Mouse (Mus musculus): ENCODE data around the gene Arfgap3. TPM values are rescaled to one million over a fixed set of nuclear protein-coding genes. Genes with fewer than 3 reads are reported as not detected.
"Not testable (repeated sequence)": the region's sequence is repeated elsewhere in the genome, so short reads cannot be mapped to it uniquely, and the experiment has no call there.

Arfgap3 gene
- polyA plus RNA-seq, 1 experiment from 2014 or later: 39.2 TPM

DNA sequence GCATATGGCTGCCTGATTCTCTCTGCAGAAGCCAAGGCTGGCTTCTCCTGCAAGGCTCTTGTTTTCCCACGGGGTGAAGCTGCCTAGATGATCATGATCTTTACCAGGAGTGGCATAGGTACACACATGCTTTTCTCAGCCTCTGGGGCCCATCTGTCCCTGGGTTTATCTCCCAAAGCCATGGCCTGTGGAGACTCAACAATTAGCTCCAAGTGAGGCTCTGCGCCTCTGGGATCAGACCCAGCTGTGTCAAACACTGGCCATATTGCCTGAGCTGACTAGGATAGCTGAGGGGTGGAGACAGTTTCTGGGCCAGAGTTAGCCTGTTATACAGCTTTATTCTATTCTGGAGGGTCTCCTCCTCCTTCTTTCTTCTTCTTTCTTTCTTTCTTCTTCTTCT is 59.1 kb downstream of the Arfgap3 start:
- no peak overlapping the region for H3K4me3 ChIP-seq (replicated peaks)
- WGBS: 75% methylated on average over 2 of the region's 2 CpGs
- no peak overlapping the region for H3K4me2 ChIP-seq (replicated peaks)
- H3K9me3 ChIP-seq: 0 out of 2 replicates have a peak, but pooled peaks cover 4% of the 10 kb centered on the region
- no peaks in the 10 kb centered on the region for H3K27me3 ChIP-seq
- ATAC-seq: no peak
- H3K36me3 ChIP-seq: 0 out of 2 replicates have a peak, but pooled peaks cover 2% of the 10 kb centered on the region
- no peaks in the 10 kb centered on the region for H3K4me1 ChIP-seq (replicated peaks)
- no peak overlapping the region for H3K9ac ChIP-seq (replicated peaks)
- no peak overlapping the region for H3K27ac ChIP-seq

DNA sequence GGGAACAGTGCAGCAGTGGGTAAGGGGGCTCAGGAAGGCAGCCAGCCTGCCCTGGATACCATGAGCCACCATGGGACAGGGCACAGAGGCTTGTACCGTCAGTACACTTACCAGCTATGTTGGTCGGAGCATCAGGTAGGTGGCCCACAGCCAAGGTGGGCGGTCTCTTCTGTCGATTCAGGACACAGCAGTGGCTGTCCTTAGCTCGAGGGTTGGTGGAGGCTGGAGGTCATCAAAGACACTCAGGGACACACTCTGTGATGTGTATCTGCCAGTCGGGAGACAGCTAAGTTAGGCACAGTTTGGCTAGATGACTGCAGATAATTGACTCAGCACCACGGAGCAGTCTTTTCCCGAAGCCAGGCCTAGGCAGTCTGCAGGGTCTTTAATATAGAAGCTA is 65.2 kb downstream of the Arfgap3 start:
- Histone ChIP-seq H3K27me3 (no peaks in the 10 kb centered on the region), H3K4me3 (replicated peaks) (no peak overlapping the region), H3K36me3 (0 out of 2 replicates have a peak, but pooled peaks cover 2% of the 10 kb centered on the region), H3K9me3 (0 out of 2 replicates have a peak, but pooled peaks cover 4% of the 10 kb centered on the region), H3K9ac (replicated peaks) (no peak overlapping the region), H3K4me1 (replicated peaks) (no peaks in the 10 kb centered on the region), H3K4me2 (replicated peaks) (no peak overlapping the region), H3K27ac (no peak overlapping the region)
- ATAC-seq: no peak
- WGBS: 86% methylated on average over 8 of the region's 8 CpGs

DNA sequence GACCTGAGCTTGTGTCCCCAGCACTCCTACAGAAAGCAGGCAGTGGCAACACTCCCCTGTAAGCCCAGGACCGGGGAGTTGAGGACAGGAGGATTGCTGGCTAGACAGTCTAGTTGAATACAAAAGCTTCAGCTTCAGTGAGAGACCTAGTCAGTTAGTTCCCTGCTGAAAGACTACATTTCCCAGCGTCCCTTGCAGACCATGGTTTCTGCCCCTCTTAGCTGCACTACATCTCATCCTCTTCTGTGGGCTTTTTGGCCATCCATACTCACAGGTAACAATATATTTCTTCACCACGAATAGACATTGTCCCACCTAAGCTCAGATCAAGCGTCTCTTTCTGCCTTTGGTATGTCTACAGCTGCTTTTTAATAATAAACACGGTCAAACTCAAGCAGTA is 67.7 kb downstream of the Arfgap3 start:
- Histone ChIP-seq H3K27ac (no peak overlapping the region), H3K27me3 (no peaks in the 10 kb centered on the region), H3K9me3 (0 out of 2 replicates have a peak, but pooled peaks cover 4% of the 10 kb centered on the region), H3K4me1 (replicated peaks) (no peaks in the 10 kb centered on the region), H3K4me3 (replicated peaks) (no peak overlapping the region), H3K9ac (replicated peaks) (no peak overlapping the region), H3K36me3 (0 out of 2 replicates have a peak, but pooled peaks cover 2% of the 10 kb centered on the region), H3K4me2 (replicated peaks) (no peak overlapping the region)
- 69% methylated on average over 5 of the region's 5 CpGs for WGBS
- ATAC-seq: no peak

DNA sequence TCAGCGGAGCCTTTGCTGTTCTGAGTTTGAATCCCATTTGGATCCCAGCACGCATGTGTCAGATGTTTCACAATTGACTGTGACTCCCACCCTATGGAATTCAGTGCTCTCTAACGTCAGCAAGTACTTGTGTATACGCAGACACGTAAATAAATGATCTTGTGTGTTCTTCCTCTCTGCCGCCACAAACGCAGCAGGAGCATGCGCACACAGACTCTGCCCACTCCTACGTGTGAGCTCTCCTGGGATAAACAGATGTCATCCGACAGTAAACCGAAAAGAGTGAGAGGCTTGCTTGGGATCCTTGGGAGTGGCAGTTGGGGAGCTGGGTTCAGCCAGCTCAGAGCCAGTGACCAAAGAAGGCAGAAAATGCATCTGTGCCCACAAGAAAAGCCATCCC is 68.7 kb downstream of the Arfgap3 start:
- H3K27me3 ChIP-seq: no peaks in the 10 kb centered on the region
- H3K4me2 ChIP-seq (replicated peaks): no peak overlapping the region
- H3K36me3 ChIP-seq: no peaks in the 10 kb centered on the region
- no peak overlapping the region for H3K9ac ChIP-seq (replicated peaks)
- no peak overlapping the region for H3K4me3 ChIP-seq (replicated peaks)
- WGBS: 89% methylated on average over 11 of the region's 11 CpGs
- H3K27ac ChIP-seq: no peak overlapping the region
- no peaks in the 10 kb centered on the region for H3K9me3 ChIP-seq
- H3K4me1 ChIP-seq (replicated peaks): no peaks in the 10 kb centered on the region
- ATAC-seq: no peak

DNA sequence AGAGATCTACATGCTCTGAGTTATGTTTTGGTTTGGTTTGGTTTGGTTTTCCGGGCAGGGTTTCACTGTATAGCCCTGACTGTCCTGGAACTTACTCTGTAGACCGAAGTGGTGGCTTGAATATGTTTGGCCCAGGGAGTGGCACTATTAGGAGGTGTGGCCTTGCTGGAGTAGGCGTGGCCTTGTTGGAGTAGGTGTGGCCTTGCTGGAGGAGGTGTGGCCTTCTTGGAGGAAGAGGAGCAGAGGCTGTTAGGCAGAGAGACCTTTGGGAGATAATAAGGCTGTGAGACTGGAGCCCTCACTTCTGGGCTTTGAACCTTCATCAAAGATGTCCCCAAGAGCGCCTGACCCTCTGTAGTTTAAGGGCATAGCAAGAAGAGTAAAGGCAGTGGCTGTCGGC is 71.5 kb downstream of the Arfgap3 start:
- no peak for ATAC-seq
- no peaks in the 10 kb centered on the region for H3K36me3 ChIP-seq

DNA sequence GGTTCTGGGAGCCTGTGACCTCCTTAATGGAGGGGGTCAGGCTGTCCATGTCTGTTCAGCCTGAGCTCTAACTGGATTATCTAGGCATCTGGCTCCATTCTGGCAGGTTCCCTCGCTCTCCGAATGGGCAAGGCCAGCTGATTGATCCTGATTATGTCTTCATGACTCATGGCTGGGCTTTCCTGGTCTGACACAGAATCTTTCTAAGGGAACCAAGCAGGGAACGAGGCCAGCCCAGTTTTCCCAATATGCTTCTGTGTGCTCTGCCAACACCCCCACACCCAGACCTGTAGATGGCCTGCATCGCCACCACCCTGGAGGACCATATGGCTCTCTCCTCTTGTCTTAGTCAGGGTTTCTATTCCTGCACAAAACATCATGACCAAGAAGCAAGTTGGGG is 72.6 kb downstream of the Arfgap3 start:
- H3K27me3 ChIP-seq: no peaks in the 10 kb centered on the region
- ATAC-seq: no peak
- H3K27ac ChIP-seq: no peak overlapping the region
- no peak overlapping the region for H3K9ac ChIP-seq (replicated peaks)
- no peak overlapping the region for H3K4me3 ChIP-seq (replicated peaks)
- H3K36me3 ChIP-seq: no peaks in the 10 kb centered on the region
- no peaks in the 10 kb centered on the region for H3K9me3 ChIP-seq
- H3K4me1 ChIP-seq (replicated peaks): no peaks in the 10 kb centered on the region
- 82% methylated on average over 4 of the region's 4 CpGs for WGBS
- no peak overlapping the region for H3K4me2 ChIP-seq (replicated peaks)

More for the DNA sequence above, 71.5 kb downstream of the Arfgap3 start:
- no peaks in the 10 kb centered on the region for H3K9me3 ChIP-seq
- WGBS: 88% methylated on average over 5 of the region's 5 CpGs
- no peak overlapping the region for H3K9ac ChIP-seq (replicated peaks)
- no peaks in the 10 kb centered on the region for H3K27me3 ChIP-seq
- no peaks in the 10 kb centered on the region for H3K4me1 ChIP-seq (replicated peaks)
- H3K4me3 ChIP-seq (replicated peaks): no peak overlapping the region
- H3K27ac ChIP-seq: no peak overlapping the region
- no peak overlapping the region for H3K4me2 ChIP-seq (replicated peaks)

DNA sequence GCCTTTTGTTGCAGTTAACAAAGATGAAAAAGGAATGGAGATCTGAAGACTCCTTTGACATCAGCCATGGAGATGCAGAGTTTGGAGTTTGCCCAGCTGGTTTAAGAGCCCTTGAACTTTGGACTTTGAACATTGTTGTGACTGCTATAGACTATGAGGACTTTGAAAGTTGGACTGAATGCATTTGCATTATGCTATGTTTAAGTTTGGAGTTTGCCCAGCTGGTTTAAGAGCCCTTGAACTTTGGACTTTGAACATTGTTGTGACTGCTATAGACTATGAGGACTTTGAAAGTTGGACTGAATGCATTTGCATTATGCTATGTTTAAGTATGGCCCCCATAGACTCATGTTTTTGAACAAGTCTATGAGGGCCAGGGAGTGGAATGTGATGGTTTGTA is 75.8 kb downstream of the Arfgap3 start:
- H3K27ac ChIP-seq; H3K9me3 ChIP-seq; H3K4me2 ChIP-seq (replicated peaks); H3K27me3 ChIP-seq; ATAC-seq; H3K4me1 ChIP-seq (replicated peaks); H3K4me3 ChIP-seq (replicated peaks); H3K9ac ChIP-seq (replicated peaks); H3K36me3 ChIP-seq: not testable (repeated sequence)

DNA sequence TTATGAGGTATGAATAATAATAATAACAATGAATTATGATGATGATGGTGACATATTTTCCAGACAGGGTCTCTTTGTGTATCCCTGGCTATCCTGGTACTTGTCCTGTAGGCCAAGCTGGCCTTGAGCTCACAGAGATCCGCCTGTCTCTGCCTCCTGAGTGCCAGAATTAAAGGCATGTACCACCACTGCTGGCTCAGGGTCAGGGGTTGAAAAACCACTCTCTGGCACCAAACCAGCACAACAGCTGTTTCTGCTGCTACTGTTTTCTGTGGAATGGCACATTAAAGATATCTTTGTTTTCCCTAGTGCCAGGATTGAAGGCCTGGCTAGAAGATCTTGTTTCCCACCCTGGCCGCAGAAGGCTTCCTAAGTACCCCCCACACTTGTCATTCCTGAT is 77.0 kb downstream of the Arfgap3 start:
- no peak overlapping the region for H3K4me2 ChIP-seq (replicated peaks)
- H3K36me3 ChIP-seq: no peaks in the 10 kb centered on the region
- 97% methylated on average over 2 of the region's 2 CpGs for WGBS
- H3K27ac ChIP-seq: no peak overlapping the region
- H3K27me3 ChIP-seq: no peaks in the 10 kb centered on the region
- ATAC-seq: no peak
- no peaks in the 10 kb centered on the region for H3K4me1 ChIP-seq (replicated peaks)
- no peaks in the 10 kb centered on the region for H3K9me3 ChIP-seq
- H3K4me3 ChIP-seq (replicated peaks): no peak overlapping the region
- no peak overlapping the region for H3K9ac ChIP-seq (replicated peaks)

DNA sequence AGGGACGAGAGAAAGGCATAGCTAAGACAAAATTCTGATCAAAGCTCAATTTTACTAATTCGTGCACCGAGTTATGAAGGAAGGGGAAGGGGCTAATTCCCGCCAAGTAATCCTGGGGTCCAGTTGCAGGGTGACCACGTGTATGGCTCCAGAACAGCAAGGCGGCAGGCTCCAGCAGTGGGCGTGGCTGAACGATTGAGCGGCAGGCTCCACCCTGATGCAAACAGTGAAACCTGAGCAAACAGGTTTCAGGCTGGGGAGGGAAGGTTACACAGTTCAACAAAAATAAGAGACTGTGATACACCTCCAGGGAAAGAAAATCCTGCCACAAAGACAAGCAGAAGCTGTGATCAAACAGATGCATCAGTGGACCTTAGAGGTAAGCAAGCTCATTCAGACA is 78.8 kb downstream of the Arfgap3 start:
- not testable (repeated sequence) for H3K36me3 ChIP-seq; H3K4me3 ChIP-seq (replicated peaks); H3K4me2 ChIP-seq (replicated peaks); H3K9me3 ChIP-seq; H3K4me1 ChIP-seq (replicated peaks); H3K9ac ChIP-seq (replicated peaks); H3K27me3 ChIP-seq; H3K27ac ChIP-seq; ATAC-seq
- 36% methylated on average over 9 of the region's 9 CpGs for WGBS

DNA sequence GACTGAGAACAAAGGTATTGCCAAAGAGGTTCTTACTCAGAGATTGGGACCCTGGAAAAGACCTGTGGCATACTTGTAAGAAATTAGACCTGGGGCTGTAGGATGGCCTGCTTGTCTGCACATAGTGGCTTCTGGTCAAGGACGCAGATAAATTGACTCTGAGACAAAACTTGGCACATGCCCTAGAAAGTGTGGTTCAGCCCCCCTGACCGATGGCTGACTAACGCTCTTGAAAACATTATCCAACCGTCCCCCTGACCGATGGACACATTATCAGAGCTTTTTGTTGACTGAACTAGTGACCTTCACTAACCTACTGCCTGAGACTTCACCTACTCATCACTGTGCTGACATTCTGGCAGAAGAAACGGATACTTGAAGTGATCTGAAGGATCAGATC is 80.1 kb downstream of the Arfgap3 start:
- ATAC-seq; H3K4me2 ChIP-seq (replicated peaks); H3K4me1 ChIP-seq (replicated peaks); H3K36me3 ChIP-seq; H3K4me3 ChIP-seq (replicated peaks); H3K9ac ChIP-seq (replicated peaks); H3K27me3 ChIP-seq; H3K27ac ChIP-seq; H3K9me3 ChIP-seq: not testable (repeated sequence)
- WGBS: 89% methylated on average over 6 of the region's 6 CpGs

DNA sequence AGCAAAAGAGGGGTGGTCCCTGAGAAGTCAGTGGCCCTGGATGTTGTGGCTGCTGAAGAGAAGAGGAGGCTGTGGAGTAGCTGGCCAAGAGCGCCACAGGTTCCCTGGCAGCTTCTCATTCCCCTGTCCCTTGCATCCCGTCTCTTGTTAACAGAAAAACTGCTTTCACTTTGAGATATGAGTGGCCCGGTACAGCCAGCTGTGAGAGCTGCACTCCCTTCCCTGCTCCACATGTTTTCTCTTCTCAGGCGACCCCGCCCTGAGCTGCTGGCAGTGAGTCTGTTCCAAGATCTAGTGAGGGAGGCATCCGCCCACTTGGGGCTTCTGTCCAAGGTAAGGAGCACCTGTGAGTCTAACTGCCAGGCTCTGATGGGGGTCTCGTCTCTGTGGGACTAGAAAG is 81.6 kb downstream of the Arfgap3 start:
- not testable (repeated sequence) for H3K27me3 ChIP-seq; H3K27ac ChIP-seq; H3K4me1 ChIP-seq (replicated peaks); H3K9ac ChIP-seq (replicated peaks); H3K36me3 ChIP-seq; ATAC-seq; H3K4me2 ChIP-seq (replicated peaks); H3K4me3 ChIP-seq (replicated peaks); H3K9me3 ChIP-seq
- 83% methylated on average over 7 of the region's 7 CpGs for WGBS

DNA sequence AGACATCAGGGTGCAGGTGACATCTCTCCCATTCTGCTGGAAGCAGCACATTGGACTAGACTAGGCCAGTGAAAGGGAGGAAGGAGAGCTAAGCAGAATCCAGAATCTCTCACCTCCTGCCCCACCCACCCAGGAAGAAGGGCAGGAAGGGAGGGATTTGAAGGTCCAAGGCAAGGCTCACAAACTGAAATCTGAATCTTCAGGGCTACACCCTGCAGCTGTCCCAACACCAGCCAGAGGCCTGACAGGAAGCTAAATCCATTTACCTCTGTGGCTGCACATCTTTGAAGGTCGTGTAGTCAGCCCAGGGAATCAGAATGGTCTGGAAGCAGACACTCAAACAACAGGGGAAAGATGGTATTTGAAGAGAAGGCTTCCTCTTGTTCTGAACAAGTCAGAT is 84.8 kb downstream of the Arfgap3 start:
- Histone ChIP-seq H3K4me1 (replicated peaks) (no peaks in the 10 kb centered on the region), H3K4me2 (replicated peaks) (no peak overlapping the region), H3K27me3 (no peaks in the 10 kb centered on the region), H3K36me3 (no peaks in the 10 kb centered on the region), H3K4me3 (replicated peaks) (no peak overlapping the region), H3K9ac (replicated peaks) (no peak overlapping the region), H3K9me3 (no peaks in the 10 kb centered on the region), H3K27ac (no peak overlapping the region)
- ATAC-seq: no peak
- 26% methylated on average over 1 of the region's 1 CpGs for WGBS

DNA sequence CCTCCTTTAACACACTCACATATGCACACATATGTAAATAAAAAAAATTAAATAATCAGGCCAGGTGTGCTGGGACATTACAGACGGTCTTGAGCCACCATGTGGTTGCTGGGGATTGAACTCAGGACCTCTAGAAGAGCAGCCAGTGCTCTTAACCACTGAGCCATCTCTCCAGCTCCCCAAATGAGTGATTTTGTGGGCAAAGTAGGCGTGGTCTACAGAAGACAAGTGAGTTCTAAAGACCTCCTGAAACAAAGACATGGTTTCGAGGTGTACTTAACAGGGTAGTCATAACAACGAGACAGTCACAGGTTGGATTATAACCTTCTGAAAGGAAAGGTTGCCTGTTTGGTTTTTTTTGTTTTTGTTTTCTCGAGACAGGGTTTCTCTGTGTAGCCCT is 86.6 kb downstream of the Arfgap3 start:
- Histone ChIP-seq H3K9me3 (no peaks in the 10 kb centered on the region), H3K4me2 (replicated peaks) (no peak overlapping the region), H3K4me3 (replicated peaks) (no peak overlapping the region), H3K36me3 (no peaks in the 10 kb centered on the region), H3K27me3 (no peaks in the 10 kb centered on the region), H3K4me1 (replicated peaks) (no peaks in the 10 kb centered on the region), H3K27ac (no peak overlapping the region), H3K9ac (replicated peaks) (no peak overlapping the region)
- ATAC-seq: no peak
- 82% methylated on average over 5 of the region's 5 CpGs for WGBS

Measured in midbrain, embryonic 13.5 days (tissue).